Mouse (Mus musculus) testis, postnatal 14 days (tissue): Measurements from ENCODE around the gene Parvg.
A peak's percentile ranks its signal among the peaks of the same experiment; 100 is the strongest.

Source experiments
- DNase-seq: peaks from one replicate; pipeline ENCODE4 v3.0.0; 2021; ENCODE audit warnings: low spot score

The Parvg gene

DNA sequence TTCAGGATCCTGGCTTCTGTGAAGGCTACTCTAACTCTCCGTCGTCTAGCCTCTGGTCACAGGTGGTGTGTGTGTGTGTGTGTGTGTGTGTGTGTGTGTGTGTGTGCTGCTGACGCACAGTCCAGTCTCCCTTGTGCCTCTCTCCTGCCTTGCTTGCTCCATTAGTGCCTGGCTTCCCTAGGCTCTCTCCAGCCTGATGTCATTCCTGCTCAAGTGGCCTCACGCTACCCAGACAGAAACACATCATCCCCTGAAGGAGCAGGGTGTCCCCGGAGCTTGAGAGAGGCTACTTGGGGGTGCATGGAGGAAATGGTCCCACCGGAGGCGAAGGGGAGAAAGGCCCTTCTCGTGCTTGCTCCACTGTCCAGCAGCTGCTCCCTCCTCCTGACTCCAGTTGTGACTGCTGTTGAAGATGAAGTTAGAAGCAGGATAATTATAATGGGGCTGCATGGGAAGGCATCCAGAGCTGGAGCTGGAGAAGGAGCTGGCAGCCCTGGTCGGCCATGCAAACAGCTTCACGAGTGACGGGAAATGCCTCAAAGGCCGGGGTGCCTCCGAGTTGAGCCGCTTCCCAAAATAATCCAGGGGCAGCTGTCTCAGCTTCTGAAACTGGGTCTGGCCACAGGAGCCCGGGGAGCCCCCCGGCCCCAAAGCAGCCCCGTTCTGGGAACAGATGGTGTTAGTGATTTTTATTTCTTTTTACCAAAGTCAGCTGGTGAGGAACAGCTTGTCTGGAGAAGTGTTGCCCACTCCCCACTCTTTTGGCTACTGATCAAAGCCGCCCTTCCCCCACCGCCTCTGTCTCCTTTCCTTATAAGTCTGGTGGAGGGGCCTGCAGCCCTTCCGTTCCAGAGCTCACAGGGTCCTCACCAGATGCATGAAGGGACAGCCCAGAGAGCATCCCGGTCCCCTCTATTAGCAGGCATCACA, 28.4 kb downstream of the Parvg start:
- no peak for DNase-seq

DNA sequence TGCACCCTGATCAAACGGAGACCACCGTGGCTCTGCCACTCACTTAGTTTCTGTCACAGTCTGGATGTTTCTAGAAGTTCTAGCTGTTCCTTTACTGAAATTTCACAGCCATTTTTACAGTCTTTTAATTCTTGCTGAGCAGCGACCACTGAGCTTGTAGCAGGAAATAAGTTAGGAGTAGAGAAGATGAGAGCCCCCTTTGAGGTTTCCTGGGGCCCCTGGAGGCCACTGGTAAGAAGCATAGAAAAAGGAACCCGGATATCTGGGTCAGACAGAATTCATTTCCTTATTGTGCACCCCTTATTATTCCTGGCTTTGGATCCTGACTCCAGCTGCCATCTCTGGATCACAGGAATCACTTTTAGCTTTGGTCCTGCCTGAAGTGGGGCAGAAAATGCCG, 31.3 kb downstream of the Parvg start:
- no peak for DNase-seq

DNA sequence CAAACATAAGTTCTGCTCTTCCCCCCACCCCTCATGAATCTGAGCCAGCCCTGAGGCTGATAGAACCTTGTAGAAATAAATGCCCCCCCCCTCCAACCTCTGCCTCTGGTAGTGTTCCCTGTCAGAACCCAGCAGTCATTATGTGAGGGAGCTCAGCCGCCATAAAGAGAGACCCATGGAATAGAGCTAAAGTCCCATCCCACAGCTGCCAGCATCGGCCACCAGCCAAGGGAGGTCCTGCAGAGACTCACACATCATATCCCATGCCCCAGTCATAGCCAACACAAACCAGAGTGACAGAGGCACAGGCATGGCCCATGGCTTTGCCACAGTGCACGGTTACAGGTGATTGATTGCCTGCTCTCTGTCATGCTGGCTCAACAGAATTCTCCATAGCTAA, 40.9 kb downstream of the Parvg start:
- no peak for DNase-seq

DNA sequence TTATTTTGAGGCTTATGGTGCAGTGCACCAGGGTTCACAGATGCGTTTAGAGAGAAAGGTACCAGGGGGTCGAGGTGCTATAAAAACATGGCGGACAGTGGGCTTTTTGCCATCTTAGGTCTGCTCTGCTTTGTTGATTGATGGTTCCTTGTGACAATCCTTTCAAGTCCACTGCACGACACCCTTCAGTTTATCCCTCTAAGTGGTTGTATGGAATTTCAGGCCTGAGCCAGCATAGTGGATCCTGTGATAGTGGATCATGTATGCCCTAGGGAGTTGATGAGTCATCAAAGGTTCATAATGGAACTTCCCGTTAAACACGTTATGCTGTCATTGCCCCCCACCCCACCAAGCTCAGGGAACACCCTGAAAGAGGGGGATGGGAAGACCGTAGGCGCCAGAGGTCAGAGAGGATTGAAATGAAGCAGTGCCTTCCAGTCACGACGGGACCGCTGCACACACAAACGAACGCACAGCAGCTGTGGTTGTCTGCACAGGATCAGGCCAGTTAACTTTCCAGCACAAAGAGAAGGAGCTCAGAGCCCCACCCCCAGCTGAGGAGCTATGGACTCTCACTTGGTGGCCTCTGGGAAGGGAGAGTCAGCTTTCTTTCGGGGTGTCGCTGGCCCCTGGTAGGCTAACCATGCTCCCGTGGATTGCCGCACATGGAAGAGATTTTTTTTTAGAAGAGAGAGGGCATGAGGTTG, 42.0 kb downstream of the Parvg start:
- no peak for DNase-seq

DNA sequence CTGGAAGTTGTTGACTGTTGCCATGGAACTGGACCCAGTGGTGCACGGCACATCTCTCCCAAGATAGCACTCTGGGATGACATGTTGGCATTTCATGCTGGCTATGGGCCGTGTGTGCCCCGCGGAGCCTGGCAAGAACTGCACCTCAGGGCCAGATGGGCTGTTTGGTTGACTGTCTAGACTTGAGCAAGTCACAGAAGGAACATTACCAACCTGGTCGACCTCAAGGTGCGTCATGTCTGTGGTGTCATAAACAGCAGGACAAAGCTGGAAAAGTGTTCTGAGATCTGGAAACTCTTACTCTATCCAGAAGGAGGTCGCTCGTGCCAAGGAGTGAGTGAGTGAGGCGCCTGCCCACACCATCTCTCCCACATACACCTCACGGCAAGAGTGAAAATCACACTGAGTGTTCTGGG, 42.8 kb downstream of the Parvg start:
- DNase-seq: no peak

DNA sequence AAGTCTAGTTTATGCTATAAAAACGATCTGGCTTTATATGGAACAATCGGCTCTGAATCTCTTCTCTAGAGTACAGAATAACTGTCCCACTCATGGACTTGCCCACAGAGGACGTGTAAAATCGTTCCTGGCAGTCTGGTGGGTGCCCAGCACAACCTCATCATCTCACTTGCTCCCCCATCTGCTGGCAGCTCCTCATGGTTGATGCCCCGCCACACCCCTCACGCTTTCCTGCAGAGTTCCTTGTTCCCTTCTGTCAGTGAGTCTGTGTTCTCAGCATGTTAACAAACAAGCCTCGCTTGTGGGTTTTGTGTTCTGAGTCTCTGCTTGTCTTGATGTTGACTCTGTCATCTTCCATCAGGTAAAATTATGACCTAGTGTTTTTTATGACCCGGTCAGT, 43.6 kb downstream of the Parvg start:
- no peak for DNase-seq

DNA sequence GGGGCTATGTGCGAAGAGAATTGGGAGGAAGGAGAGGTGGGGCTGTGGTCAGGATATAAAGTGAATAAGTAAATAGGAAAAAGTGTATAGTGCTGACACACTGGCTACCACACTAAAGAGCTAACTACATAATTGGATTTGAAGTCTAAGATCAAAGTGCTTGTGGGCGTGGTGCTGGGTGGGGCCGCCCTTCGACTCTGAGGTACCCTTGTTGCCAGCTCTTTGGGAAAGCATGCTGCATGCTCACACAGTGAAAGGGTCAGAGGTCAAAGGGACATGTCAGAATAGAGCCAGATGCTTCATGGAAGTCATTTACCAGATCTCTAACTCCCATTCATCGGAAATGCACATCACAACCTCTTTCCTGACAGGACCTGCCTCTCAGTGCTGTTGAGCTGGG, 49.0 kb downstream of the Parvg start:
- DNase-seq: no peak

DNA sequence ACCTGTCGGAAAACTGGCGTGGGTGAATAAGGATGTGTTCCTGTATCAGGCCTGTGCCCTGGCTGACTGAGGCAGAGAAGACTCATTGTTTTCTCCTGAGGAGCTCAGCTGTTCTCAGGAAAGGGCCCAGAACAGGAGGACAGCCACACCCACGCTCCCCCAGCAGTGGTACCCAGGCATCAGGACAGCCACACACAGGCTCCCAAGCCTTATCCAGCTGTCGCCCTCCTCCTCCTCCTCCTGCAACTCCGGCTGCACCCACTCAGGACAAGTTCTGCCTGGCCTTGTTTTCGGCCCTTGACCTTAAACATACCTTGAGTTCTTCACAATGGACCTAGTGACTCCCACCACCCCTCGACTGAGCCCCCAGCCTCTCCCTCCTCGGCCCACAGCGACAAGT, 54.9 kb downstream of the Parvg start:
- no peak for DNase-seq

DNA sequence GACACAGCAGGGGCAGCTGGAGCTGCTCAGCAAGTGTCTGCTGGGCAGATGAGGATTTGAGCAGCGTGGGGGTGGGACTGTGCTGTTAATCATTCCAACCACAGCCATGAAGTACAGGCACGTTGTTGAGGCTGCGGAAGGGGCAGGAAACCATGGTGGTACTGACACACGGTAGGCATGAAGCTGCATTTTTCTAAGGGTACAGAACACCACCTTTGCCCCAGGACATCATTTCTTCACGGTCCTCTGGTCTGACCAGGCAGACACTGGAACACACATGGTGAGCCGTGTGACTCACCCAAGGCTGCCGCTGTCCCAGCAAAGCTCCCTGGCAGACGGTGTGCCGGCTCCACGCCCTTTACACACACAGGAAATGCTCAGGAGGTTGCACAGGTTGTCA, 56.4 kb downstream of the Parvg start:
- no peak for DNase-seq

DNA sequence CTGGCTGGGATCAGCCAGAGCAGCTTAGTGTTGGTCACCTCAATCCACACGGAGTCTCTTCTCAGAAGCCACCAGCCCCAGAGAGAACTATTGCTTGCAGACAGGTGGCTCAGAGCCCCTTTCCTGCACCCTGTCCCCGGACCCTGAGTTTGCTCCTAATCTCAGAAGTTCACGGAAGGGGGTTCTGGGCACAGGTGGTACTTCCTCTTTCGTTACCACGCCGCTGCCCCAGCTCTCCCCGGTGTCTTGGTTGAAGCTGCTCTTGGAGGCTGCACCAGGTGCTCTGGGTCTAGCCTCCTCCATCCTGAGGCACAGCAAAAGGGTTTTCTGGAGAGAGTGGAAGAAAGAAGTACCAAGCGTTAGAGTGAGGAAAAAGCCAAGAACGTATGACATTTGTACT, 60.2 kb downstream of the Parvg start:
- no peak for DNase-seq

DNA sequence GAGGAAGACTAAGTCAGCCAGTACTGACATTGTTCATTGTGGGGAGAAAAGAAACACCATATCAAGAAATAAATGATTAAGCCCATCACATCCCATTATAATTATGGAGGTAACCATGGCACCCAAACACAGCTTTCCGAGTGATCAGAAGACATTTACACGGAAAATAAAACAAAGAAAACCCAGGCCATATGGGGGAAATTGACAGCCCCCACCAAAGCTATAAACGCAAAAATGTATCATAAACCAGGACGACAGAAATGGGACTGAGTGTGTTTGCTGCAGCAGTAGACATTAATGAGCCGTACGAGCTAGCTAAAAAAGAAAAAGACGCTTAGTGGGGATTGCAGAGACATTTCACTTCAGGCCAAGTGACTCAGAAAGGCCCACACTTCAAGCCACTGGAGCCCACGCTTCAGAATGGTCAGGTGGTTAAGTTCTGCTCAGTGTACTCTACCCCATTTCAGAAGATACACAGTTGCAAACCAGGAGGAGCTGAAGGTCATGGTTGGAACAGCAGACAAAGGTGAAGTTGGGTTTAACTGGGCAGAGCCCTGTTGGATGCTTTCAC, 62.3 kb downstream of the Parvg start:
- peak; percentile 52 for DNase-seq

DNA sequence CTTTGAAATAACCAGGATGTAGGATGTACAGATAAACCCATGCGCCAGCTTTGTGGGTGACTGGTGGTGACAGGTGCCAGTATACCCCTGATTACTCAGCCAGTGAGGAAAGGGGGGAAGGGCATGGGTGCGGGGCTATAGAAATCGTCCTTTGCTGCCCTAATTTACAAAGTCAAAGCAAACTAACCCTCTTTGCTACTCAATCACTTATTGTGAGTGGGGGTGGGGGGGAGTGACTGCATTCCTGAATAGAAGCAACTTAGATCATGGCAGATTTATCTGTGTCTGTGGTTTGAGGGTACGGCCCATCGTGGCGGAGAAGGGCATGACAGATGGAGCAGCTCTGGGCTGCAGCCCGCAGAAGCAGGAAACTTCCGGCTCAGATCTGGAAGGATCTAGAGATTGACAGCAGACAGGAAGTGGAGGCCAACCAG, 64.9 kb downstream of the Parvg start:
- no peak for DNase-seq

DNA sequence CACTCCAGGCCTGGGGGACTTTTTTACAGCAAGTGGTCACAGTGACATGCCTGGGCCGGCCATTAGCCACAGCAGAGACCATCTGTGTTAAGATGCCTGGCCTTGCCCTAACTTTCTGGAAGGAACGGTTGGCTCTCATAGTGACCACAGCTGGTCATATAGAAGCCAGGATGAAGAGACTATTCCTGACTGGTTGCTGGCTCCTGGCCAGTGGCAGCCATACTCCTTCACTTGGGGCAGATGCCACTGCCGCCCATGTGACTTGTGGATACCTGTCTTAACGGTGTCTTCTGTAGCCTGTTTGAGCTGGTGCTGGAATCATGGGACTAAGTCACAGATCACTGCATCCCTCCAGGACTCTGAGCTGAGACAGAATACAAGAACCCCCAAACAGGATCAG, 68.3 kb downstream of the Parvg start:
- no peak for DNase-seq
